In the genomic region with DNA sequence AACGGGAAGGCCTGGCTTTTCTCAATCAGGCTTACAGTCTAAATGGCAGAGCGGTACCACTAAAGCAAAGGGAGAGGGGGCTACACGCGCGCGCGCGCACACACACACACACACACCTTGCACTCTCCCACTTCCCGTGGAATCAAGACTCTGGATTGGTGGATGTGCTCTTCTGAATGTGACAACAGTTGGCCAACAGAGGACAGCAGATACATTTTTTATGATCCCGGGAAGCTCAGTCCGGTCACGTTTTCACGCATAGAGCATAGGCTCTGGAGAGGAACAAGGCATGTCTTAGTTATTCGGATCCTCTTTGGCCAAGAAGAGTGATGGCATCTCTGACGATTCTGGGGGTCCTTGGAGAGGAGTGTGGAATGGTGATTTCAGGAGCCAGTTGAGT, we compare ENCODE assay signal across 8 mouse cellular contexts.
DNase-seq lines count a peak whose midpoint lies in the region; ATAC-seq lines count a peak whose summit lies in the region.

No protein-coding gene starts in this region.

- DNase-seq in kidney, adult 8-10 months, result no peak
- peak; percentile 80 for DNase-seq in brain, adult 2 months (ENCODE audit: low read depth, low spot score)
- DNase-seq in heart, adult 9 months (ENCODE audit: low spot score in 2 of 2), result peak; percentile 15 to 20
- no peak for DNase-seq in limb, embryonic 10.5 days (ENCODE audit: low spot score)
- no peak for DNase-seq in urinary bladder, postnatal 10 days (ENCODE audit: low spot score)
- DNase-seq in embryo, embryonic 11 days, result no peak

- 15% methylated on average over 15 of the region's 15 CpGs for WGBS in kidney, embryonic 15.5 days
- 16% methylated on average over 15 of the region's 15 CpGs for WGBS in limb, embryonic 10.5 days
- WGBS in neural tube, embryonic 12.5 days, result 25% methylated on average over 15 of the region's 15 CpGs

- H3K4me1 ChIP-seq in kidney, embryonic 15.5 days, result peaks cover 25% of the 10 kb centered on the region
- peaks cover 22% of the 10 kb centered on the region for H3K4me1 ChIP-seq in limb, embryonic 10.5 days
- peaks cover 9% of the 10 kb centered on the region; the same call in 1 of the 2 replicates for H3K4me1 ChIP-seq in neural tube, embryonic 12.5 days

- no peaks in the 10 kb centered on the region for H3K36me3 ChIP-seq in kidney, embryonic 15.5 days
- H3K36me3 ChIP-seq in limb, embryonic 10.5 days, result no peaks in the 10 kb centered on the region
- H3K36me3 ChIP-seq in neural tube, embryonic 12.5 days, result no peaks in the 10 kb centered on the region

- peak overlapping the region; percentile 98 for H3K4me2 ChIP-seq in kidney, embryonic 15.5 days
- H3K4me2 ChIP-seq in neural tube, embryonic 12.5 days (replicated peaks), result peak overlapping the region; percentile 96

- no peak overlapping the region for H3K27ac ChIP-seq in kidney, embryonic 15.5 days
- H3K27ac ChIP-seq in limb, embryonic 10.5 days, result no peak overlapping the region
- H3K27ac ChIP-seq in neural tube, embryonic 12.5 days, result no peak overlapping the region

- H3K27me3 ChIP-seq in kidney, embryonic 15.5 days, result peaks cover 31% of the 10 kb centered on the region
- peaks cover 68% of the 10 kb centered on the region for H3K27me3 ChIP-seq in limb, embryonic 10.5 days (ENCODE audit: low read depth, poor library complexity, severe bottlenecking)
- peaks cover 50% of the 10 kb centered on the region for H3K27me3 ChIP-seq in neural tube, embryonic 12.5 days (replicated peaks)

- peak overlapping the region; percentile 75 for H3K4me3 ChIP-seq in kidney, embryonic 15.5 days (replicated peaks)
- peak overlapping the region; percentile 80 for H3K4me3 ChIP-seq in limb, embryonic 10.5 days
- peak overlapping the region; percentile 63 for H3K4me3 ChIP-seq in neural tube, embryonic 12.5 days

- no peaks in the 10 kb centered on the region for H3K9me3 ChIP-seq in kidney, embryonic 15.5 days (replicated peaks)
- H3K9me3 ChIP-seq in limb, embryonic 10.5 days (replicated peaks), result no peaks in the 10 kb centered on the region
- no peaks in the 10 kb centered on the region for H3K9me3 ChIP-seq in neural tube, embryonic 12.5 days

- H3K9ac ChIP-seq in kidney, embryonic 15.5 days, result no peak overlapping the region
- no peak overlapping the region for H3K9ac ChIP-seq in neural tube, embryonic 12.5 days

- ATAC-seq in kidney, embryonic 15.5 days (replicated peaks; ENCODE audit: low FRiP score), result no peak
- ATAC-seq in neural tube, embryonic 12.5 days (ENCODE audit: low FRiP score, low read depth), result no peak

Comparison
In these comparisons a context has a peak if more than half of its experiments do, and no peak if none do; other contexts are left out.
1. DNase-seq: peak in brain, adult 2 months (single experiment) and heart, adult 9 months (2 of 2); none in kidney, adult 8-10 months (0 of 2), limb, embryonic 10.5 days (single experiment), urinary bladder, postnatal 10 days (single experiment) and embryo, embryonic 11 days (single experiment).
2. Peak in every context shown above with its lines, with median percentiles within 50 percentile points of each other: H3K4me3 ChIP-seq.